Mouse (Mus musculus): ENCODE measurements at regions not wholly inside any gene's neighbourhood (a gene's known extent, or its start where the extent isn't known, plus 50 kb on each side); places are given as distances from the start of the nearest gene placed in this dataset.

DNA sequence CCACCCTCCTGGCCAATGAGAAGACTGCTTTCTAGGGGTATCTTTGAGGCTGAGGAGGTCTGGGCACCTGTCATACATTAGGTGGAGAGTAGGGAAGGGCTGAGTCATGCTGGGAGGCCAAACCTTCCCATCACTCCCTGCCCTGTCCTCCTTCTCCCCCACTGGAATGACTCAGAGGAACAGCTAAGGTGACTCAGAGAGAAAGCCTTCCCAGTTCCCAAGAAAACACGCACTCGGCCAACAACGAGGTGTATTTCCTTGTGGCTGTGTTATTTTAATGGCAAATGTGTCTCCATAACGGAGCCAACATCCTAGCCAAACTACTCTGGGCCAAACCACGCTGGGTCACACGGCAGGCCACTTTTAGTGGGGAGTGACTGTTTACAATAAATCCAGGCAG, 124.0 kb upstream of the Cdkn3 start:
- WGBS (ENCODE audit: insufficient replicate concordance): 72% methylated on average over 6 of the region's 6 CpGs
- Histone ChIP-seq H3K4me3 (no peak overlapping the region), H3K36me3 (no peaks in the 10 kb centered on the region), H3K27me3 (replicated peaks) (0 out of 2 replicates have a peak, but pooled peaks cover 3% of the 10 kb centered on the region), H3K9ac (no peak overlapping the region), H3K27ac (no peak overlapping the region), H3K9me3 (replicated peaks) (no peaks in the 10 kb centered on the region), H3K4me2 (no peak overlapping the region), H3K4me1 (peaks cover 6% of the 10 kb centered on the region; the same call in 1 of the 2 replicates)
- no peak for ATAC-seq

DNA sequence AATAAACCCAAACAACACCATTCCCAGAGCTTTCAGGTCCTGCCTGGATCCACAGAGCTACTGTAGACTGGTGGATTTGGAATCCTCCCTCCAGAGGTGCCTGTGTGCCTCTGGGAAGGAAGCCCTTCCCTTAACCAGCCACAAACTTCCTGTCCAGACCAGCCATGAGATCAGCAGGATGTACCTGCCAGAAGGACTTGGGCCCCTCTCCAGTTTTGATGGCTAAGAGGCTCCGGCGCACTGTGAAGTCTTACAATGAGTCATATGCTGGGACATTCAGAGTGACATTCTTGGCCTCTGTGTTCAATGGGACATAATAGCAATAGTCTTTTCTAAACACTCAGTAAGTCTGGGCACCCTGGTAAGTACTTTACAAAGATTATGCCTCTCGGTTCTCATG, 125.0 kb upstream of the Cdkn3 start:
- H3K27me3 ChIP-seq (replicated peaks): 0 out of 2 replicates have a peak, but pooled peaks cover 3% of the 10 kb centered on the region
- H3K9ac ChIP-seq: no peak overlapping the region
- 47% methylated on average over 3 of the region's 3 CpGs for WGBS (ENCODE audit: insufficient replicate concordance)
- H3K9me3 ChIP-seq (replicated peaks): no peaks in the 10 kb centered on the region
- no peak overlapping the region for H3K4me2 ChIP-seq
- no peak overlapping the region for H3K4me3 ChIP-seq
- H3K4me1 ChIP-seq: peaks cover 6% of the 10 kb centered on the region; the same call in 1 of the 2 replicates
- ATAC-seq: no peak
- H3K36me3 ChIP-seq: no peaks in the 10 kb centered on the region
- no peak overlapping the region for H3K27ac ChIP-seq

DNA sequence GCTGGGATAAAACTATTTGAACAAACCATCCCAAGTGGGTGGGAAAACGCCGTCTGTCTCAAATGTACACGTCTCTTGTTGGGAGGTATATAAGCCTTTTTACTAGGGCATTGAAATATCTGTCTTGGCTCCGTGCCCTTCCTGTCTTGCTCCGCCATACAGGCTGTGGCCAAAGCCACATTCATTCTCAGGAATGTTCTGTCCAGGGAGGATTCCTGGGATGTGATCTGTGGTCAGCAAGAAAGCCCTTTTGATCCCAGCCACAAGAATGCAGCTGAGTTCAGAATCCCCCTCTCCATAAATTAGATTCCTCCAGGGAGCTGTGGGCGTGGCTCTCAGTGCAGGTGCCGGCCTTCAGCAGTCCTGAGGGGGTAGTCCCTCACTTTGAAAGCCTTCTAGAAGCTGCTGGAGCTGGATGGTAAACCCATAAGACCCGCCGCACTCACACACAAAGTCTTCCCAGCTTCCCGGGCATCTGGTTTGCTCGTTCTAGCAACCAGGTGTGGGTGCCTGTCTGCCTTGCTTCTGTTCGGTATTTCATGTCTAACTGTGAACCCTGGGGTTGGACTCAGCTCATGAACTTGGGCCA, 125.6 kb upstream of the Cdkn3 start:
- Histone ChIP-seq H3K4me1 (peaks cover 6% of the 10 kb centered on the region; the same call in 1 of the 2 replicates), H3K4me3 (no peak overlapping the region), H3K9ac (no peak overlapping the region), H3K27ac (no peak overlapping the region), H3K9me3 (replicated peaks) (no peaks in the 10 kb centered on the region), H3K36me3 (no peaks in the 10 kb centered on the region), H3K4me2 (no peak overlapping the region), H3K27me3 (replicated peaks) (0 out of 2 replicates have a peak, but pooled peaks cover 3% of the 10 kb centered on the region)
- WGBS (ENCODE audit: insufficient replicate concordance): 63% methylated on average over 12 of the region's 12 CpGs
- no peak for ATAC-seq

DNA sequence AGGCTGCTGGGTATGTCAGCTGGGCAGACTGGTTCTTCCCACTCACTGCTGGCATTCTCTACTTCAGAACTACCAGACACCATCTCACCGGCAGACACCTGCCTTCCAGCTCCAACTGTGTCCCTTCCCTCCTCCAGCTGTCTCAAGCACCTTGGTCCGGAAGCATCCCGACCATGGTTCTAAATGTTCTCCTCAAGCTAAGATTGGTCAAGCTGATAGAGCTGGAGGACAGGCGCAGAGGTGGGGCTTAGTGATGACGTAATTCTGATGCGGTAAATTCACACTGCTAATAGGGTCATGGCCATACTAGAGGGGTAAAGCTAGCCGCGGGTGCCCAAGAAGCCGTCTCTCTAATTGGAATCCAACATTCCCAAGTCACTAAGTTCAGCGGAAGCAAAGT, 126.1 kb upstream of the Cdkn3 start:
- H3K9me3 ChIP-seq (replicated peaks): no peaks in the 10 kb centered on the region
- H3K27me3 ChIP-seq (replicated peaks): no peaks in the 10 kb centered on the region
- H3K9ac ChIP-seq: no peak overlapping the region
- H3K36me3 ChIP-seq: no peaks in the 10 kb centered on the region
- no peak overlapping the region for H3K27ac ChIP-seq
- H3K4me3 ChIP-seq: no peak overlapping the region
- no peak overlapping the region for H3K4me2 ChIP-seq
- WGBS (ENCODE audit: insufficient replicate concordance): 74% methylated on average over 10 of the region's 10 CpGs
- ATAC-seq: no peak
- H3K4me1 ChIP-seq: peaks cover 6% of the 10 kb centered on the region; the same call in 1 of the 2 replicates

DNA sequence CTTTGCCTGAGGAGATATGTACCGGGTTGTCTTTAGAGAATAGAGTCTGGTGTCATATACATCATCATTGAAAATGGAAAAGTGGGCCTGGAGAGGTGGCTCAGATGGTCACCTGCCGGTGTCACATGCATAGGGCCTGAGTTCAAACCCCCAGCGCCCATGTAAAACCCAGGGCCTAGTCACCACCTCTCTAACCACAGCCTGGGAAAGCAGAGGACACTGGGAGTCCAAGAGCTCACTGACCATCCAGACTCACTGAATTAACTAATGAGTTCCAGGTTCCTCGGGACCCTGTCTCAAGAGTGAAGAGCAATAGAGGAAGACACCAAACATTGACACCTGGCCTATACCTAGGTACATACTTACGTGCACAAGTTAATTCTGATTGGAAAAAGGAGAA, 132.7 kb upstream of the Cdkn3 start:
- WGBS (ENCODE audit: insufficient replicate concordance): 70% methylated on average over 5 of the region's 5 CpGs
- no peak for ATAC-seq
- no peaks in the 10 kb centered on the region for H3K27me3 ChIP-seq (replicated peaks)
- no peak overlapping the region for H3K27ac ChIP-seq
- no peaks in the 10 kb centered on the region for H3K36me3 ChIP-seq
- H3K4me3 ChIP-seq: no peak overlapping the region
- no peak overlapping the region for H3K9ac ChIP-seq
- H3K9me3 ChIP-seq (replicated peaks): no peaks in the 10 kb centered on the region
- peaks cover 15% of the 10 kb centered on the region for H3K4me1 ChIP-seq
- H3K4me2 ChIP-seq: no peak overlapping the region

DNA sequence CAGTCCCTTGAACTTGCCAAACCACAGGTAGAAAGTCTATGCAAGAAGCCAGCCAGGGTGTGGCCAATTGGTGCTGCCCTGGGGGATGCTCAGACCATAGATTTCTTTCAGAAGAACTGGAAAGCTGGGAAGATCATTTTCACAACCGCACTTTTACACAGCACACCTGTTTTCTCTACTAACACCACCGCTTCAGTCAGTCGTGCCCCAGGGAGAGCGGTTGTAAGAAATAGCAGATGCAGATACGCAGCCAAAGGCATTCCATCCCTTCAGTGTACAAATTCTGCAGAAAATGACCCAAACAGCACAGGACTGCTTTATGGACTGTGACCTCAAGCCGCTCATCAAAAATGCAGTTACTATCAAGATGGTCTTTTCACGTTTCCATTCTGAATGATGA, 134.6 kb upstream of the Cdkn3 start:
- no peak overlapping the region for H3K9ac ChIP-seq
- no peaks in the 10 kb centered on the region for H3K27me3 ChIP-seq (replicated peaks)
- no peak overlapping the region for H3K27ac ChIP-seq
- no peak for ATAC-seq
- peaks cover 25% of the 10 kb centered on the region for H3K4me1 ChIP-seq
- 79% methylated on average over 7 of the region's 7 CpGs for WGBS (ENCODE audit: insufficient replicate concordance)
- H3K9me3 ChIP-seq (replicated peaks): no peaks in the 10 kb centered on the region
- no peak overlapping the region for H3K4me2 ChIP-seq
- no peaks in the 10 kb centered on the region for H3K36me3 ChIP-seq
- no peak overlapping the region for H3K4me3 ChIP-seq

DNA sequence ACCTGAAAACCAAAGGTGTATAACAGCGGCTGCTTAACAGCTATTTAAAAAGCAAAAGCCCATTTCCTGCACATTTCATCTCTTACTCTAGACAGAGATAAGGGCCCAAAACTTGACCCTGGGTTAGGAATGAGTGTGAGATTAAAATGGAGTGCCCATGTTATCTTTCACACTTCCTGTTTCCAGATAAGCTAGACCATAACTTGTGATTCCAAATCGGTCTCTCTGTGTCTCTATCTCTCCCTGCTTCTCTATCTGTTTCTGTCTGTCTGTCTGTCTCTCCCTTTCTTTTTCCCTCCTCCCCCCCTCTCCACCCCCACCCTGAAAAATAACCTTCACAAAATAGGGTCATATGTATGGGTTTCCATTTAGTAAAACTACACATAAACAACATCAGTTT, 136.7 kb upstream of the Cdkn3 start:
- Histone ChIP-seq H3K27me3 (replicated peaks) (no peaks in the 10 kb centered on the region), H3K4me1 (peaks cover 25% of the 10 kb centered on the region), H3K36me3 (no peaks in the 10 kb centered on the region), H3K27ac (no peak overlapping the region), H3K4me2 (no peak overlapping the region), H3K9ac (no peak overlapping the region), H3K4me3 (no peak overlapping the region), H3K9me3 (replicated peaks) (no peaks in the 10 kb centered on the region)
- 7% methylated on average over 2 of the region's 2 CpGs for WGBS (ENCODE audit: insufficient replicate concordance)
- ATAC-seq: no peak

DNA sequence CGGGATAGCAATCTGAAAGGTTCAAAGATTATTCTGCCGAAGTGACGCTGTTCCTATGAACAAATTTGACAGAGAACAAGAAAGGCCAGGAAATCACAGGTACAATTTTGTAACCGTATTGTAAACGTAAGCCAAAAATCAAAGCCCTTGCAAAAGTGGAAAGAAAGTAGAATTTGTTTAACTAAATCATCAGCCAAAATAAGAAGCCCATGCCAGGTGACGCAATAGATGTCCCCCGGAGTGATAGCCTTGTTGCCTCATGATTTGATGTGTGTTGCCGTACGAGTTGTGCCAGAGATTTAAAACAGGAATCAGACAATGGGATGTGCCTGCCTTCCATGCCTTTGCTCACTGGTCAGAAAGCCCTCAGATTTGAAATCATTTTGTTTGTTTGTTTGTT, 144.3 kb upstream of the Cdkn3 start:
- Histone ChIP-seq H3K9ac (no peak overlapping the region), H3K4me2 (no peak overlapping the region), H3K36me3 (no peaks in the 10 kb centered on the region), H3K4me1 (peaks cover 11% of the 10 kb centered on the region), H3K27ac (no peak overlapping the region), H3K4me3 (no peak overlapping the region), H3K27me3 (replicated peaks) (no peaks in the 10 kb centered on the region; the same call in 1 of the 2 replicates), H3K9me3 (replicated peaks) (no peaks in the 10 kb centered on the region)
- WGBS (ENCODE audit: insufficient replicate concordance): 73% methylated on average over 9 of the region's 9 CpGs
- no peak for ATAC-seq

DNA sequence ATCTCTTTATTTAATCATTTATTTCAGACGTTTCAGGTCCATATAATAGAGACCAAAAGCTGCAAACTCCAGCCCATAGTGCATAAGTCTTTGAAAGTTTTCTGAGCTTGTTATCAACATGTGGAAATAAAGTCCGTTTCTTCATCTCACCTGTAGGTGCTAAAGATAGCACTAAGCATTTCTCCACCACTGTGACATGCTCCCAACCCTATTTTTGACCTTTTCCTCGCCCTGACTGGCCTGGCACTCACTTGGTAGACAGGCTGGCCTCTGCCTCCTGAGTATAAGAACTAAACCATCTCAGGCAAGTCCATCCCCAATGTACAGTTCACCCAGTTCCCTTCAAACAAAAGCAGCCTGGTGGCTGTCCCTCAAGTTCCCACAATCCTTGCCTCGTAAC, 145.4 kb upstream of the Cdkn3 start:
- no peak overlapping the region for H3K4me3 ChIP-seq
- no peak overlapping the region for H3K4me2 ChIP-seq
- no peak overlapping the region for H3K9ac ChIP-seq
- peaks cover 11% of the 10 kb centered on the region for H3K4me1 ChIP-seq
- ATAC-seq: no peak
- H3K27me3 ChIP-seq (replicated peaks): no peaks in the 10 kb centered on the region; the same call in 1 of the 2 replicates
- 53% methylated on average over 4 of the region's 4 CpGs for WGBS (ENCODE audit: insufficient replicate concordance)
- no peaks in the 10 kb centered on the region for H3K9me3 ChIP-seq (replicated peaks)
- no peaks in the 10 kb centered on the region for H3K36me3 ChIP-seq
- H3K27ac ChIP-seq: no peak overlapping the region

DNA sequence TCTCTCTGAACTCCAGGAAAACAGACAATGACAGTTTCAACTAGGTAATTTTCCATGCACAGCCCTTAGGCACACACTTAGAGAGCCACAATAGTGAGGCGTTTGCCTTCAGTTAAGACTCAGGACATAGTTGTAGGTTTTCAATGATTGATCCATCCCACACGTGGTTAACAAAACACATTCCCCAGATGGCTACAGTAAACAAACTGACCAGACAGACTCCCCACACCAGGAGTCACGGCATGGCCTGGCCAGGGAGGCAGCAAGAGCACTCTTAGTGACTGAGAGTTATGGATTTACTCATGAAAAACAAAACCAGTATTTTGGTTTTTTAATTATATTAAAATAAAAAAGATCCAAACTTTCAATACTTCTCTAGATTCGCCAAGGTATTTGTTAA, 146.6 kb upstream of the Cdkn3 start:
- peaks cover 11% of the 10 kb centered on the region for H3K4me1 ChIP-seq
- WGBS (ENCODE audit: insufficient replicate concordance): 56% methylated on average over 4 of the region's 4 CpGs
- no peaks in the 10 kb centered on the region; the same call in 1 of the 2 replicates for H3K27me3 ChIP-seq (replicated peaks)
- no peak for ATAC-seq
- H3K4me3 ChIP-seq: no peak overlapping the region
- H3K36me3 ChIP-seq: no peaks in the 10 kb centered on the region
- H3K27ac ChIP-seq: no peak overlapping the region
- no peak overlapping the region for H3K9ac ChIP-seq
- no peaks in the 10 kb centered on the region for H3K9me3 ChIP-seq (replicated peaks)
- no peak overlapping the region for H3K4me2 ChIP-seq

DNA sequence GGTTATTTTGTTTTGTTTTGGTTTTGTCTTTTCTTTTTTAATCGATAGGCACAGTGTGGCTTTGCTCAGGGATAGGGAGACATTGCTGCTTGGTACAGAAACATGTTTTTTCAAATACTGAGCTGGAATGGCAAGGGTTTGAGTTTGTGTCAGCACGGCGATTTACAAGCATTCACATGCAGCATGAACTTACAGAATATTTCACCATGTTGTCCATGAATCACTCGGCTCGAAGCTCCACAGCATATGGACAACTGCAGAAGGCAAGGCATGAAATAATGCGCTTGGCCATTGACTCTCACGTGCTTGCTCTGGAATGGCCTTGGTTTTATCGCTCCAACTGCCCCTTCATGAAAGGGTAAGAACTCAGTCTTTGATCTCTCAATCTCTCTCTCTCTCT, 147.1 kb upstream of the Cdkn3 start:
- ATAC-seq: no peak
- Histone ChIP-seq H3K36me3 (no peaks in the 10 kb centered on the region), H3K27me3 (replicated peaks) (no peaks in the 10 kb centered on the region; the same call in 1 of the 2 replicates), H3K4me2 (no peak overlapping the region), H3K9ac (no peak overlapping the region), H3K27ac (no peak overlapping the region), H3K9me3 (replicated peaks) (no peaks in the 10 kb centered on the region), H3K4me1 (peaks cover 11% of the 10 kb centered on the region), H3K4me3 (no peak overlapping the region)
- 76% methylated on average over 8 of the region's 8 CpGs for WGBS (ENCODE audit: insufficient replicate concordance)

DNA sequence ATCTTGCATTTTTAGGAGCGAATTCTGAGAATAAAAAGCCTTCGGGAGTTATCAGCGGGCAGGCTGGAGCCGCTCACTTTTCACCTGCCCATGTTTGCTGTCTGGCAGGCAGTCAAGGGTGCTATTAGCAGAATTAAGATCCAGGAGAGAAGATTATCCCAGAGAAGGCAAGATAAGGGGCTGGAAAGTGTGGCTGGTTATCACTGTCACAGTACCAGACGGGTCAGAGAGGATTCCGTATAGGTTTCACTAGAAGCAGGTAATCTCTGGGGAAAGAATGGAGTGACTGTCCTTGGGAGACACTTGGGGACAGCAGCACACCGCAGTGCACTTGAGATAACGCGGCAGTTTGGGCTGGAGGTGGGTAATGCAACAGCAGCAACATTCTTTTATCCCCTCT, 147.8 kb upstream of the Cdkn3 start:
- Histone ChIP-seq H3K27ac (no peak overlapping the region), H3K4me3 (no peak overlapping the region), H3K36me3 (no peaks in the 10 kb centered on the region), H3K9me3 (replicated peaks) (no peaks in the 10 kb centered on the region), H3K4me1 (peaks cover 11% of the 10 kb centered on the region), H3K4me2 (peak overlapping the region; percentile 29), H3K27me3 (replicated peaks) (no peaks in the 10 kb centered on the region; the same call in 1 of the 2 replicates), H3K9ac (no peak overlapping the region)
- WGBS (ENCODE audit: insufficient replicate concordance): 28% methylated on average over 9 of the region's 9 CpGs
- ATAC-seq: peak; percentile 67

DNA sequence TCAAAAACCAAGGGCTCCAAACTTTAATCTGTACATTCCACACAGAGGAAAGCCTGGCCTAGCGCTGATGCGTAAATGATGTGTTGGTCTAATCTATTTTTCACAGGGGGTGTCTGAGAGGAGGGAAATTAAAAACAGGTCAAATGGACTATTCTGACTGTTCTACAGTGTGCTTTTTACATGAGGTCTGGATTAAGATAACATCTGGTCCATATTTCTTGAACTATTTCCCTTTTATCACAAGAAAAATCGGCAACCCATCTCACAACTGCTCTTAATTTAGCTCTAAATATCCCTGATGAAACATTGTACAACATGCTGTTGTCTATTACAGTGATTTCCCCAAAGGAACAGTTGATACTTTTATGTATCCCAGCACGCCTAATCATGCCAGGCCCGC, 149.4 kb upstream of the Cdkn3 start:
- ATAC-seq: no peak
- no peaks in the 10 kb centered on the region for H3K27me3 ChIP-seq (replicated peaks)
- no peak overlapping the region for H3K27ac ChIP-seq
- H3K36me3 ChIP-seq: no peaks in the 10 kb centered on the region
- H3K4me1 ChIP-seq: peaks cover 11% of the 10 kb centered on the region
- no peak overlapping the region for H3K4me3 ChIP-seq
- H3K4me2 ChIP-seq: no peak overlapping the region
- WGBS (ENCODE audit: insufficient replicate concordance): 81% methylated on average over 5 of the region's 5 CpGs
- H3K9me3 ChIP-seq (replicated peaks): no peaks in the 10 kb centered on the region
- no peak overlapping the region for H3K9ac ChIP-seq
